Mouse (Mus musculus) heart, embryonic 13.5 days (tissue): ENCODE measurements at regions not wholly inside any gene's neighbourhood (a gene's known extent, or its start where the extent isn't known, plus 50 kb on each side); places are given as distances from the start of the nearest gene placed in this dataset.

Experiments
- ATAC-seq: fragments of 200-750 bp; cut with Nextera tagmentation; 2 replicates; pipeline ENCODE4 v1.8.0; 2017; ENCODE audit warnings: moderate TSS enrichment; ENCODE audit not compliant: insufficient number of reproducible peaks, low FRiP score, low TSS enrichment; ENCODE audit errors: extremely low read depth
- H3K27ac ChIP-seq: fragments of 300-500 bp; sonication (generic); replicated peaks from 2 replicates; pipeline ENCODE4 v1.5.1; 2015; ENCODE audit warnings: moderate library complexity, mild to moderate bottlenecking, inconsistent platforms
- H3K27me3 ChIP-seq: fragments of 300-500 bp; sonication (generic); replicated peaks from 2 replicates; pipeline ENCODE4 v1.6.1; 2015; ENCODE audit warnings: mild to moderate bottlenecking, inconsistent platforms
- H3K36me3 ChIP-seq: fragments of 300-500 bp; sonication (generic); 2 replicates; pipeline ENCODE4 v1.6.1; 2015; ENCODE audit warnings: mild to moderate bottlenecking, inconsistent platforms
- H3K4me1 ChIP-seq: fragments of 300-500 bp; sonication (generic); 2 replicates; pipeline ENCODE4 v1.6.1; 2015; ENCODE audit warnings: inconsistent platforms
- H3K4me2 ChIP-seq: fragments of 300-500 bp; sonication (generic); 2 replicates; pipeline ENCODE4 v1.6.1; 2015; ENCODE audit warnings: inconsistent platforms, mild to moderate bottlenecking, moderate library complexity
- H3K4me3 ChIP-seq: fragments of 300-500 bp; sonication (generic); 2 replicates; pipeline ENCODE4 v1.5.1; 2015; ENCODE audit warnings: moderate library complexity, mild to moderate bottlenecking, inconsistent platforms
- H3K9ac ChIP-seq: fragments of 300-500 bp; sonication (generic); 2 replicates; pipeline ENCODE4 v1.6.1; 2015; ENCODE audit warnings: inconsistent platforms, mild to moderate bottlenecking, moderate library complexity
- H3K9me3 ChIP-seq: fragments of 300-500 bp; sonication (generic); 2 replicates; pipeline ENCODE4 v1.6.1; 2016; ENCODE audit warnings: inconsistent platforms
- WGBS: fragments of 180-500 bp; shearing (Covaris S2); methylation state at CpG from one replicate; pipeline ENCODE4 v1.1.7; 2015; ENCODE audit warnings: mixed read lengths; 5-methylcytosine and 5-hydroxymethylcytosine counted together

DNA sequence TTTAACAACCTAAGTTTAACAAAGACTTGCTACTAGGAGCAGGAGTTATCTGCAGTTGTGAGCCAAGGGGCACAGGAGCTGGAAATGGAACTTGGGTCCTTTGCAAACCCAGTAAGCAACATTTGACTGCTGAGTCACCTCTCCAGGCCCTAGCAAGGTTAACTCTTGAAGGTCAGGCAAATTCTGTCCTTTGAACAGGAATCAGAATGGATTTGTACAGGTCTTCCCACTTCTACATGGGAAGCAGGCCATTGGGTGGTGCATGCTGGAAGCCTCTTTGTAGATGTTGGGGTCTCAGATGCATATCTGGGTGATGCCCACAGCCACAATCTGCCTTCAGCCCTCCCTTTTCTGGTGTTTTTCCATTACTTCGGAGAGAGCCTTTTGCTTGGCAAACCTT lies 255.3 kb downstream of the Icos start:
- Histone ChIP-seq H3K4me2 (no peak overlapping the region), H3K27ac (no peak overlapping the region), H3K9me3 (no peaks in the 10 kb centered on the region), H3K4me1 (peaks cover 16% of the 10 kb centered on the region), H3K9ac (no peak overlapping the region), H3K27me3 (no peaks in the 10 kb centered on the region), H3K4me3 (no peak overlapping the region), H3K36me3 (no peaks in the 10 kb centered on the region)
- ATAC-seq, result no peak
- 58% methylated on average over 1 of the region's 1 CpGs for WGBS

DNA sequence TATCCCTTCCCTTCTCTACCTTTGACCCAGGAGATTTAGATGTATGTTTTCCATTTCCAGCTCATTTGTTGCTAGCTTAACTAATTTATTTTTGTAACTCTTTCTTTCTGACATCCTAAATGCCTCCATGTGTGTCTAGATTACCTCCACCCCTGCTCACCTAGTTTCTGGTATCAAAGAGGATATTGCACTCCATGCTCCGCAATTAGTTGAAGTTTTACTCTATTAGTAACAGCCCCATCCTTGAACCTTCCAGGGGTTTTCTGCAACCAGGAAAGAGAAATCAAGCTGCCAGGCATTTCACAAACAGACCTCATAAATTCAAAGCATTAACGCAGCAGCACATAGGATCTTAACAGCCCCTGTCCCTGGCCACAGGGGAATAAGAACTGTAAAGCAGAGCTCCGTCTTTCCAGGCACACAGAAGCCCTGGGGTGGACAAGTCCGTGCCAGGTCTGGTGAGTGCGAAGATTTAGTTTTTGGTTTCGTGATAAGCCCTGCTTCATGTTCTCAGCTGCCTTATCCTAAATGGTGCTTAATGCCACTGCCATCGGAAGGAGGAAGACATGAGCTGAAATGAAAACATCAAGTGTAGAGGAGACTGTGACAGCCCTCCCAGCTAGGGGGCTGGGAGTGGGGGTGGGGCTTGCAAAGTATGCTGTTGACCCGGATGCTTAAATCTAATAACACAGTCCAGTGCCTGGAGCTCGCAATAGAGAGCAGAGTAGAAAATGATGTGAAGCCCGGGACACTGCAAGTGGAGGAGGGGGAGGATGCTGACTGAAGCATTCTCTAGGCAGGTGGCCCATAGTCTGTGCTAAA lies 256.0 kb downstream of the Icos start:
- H3K27ac ChIP-seq, result no peak overlapping the region
- peak overlapping the region; percentile 19; the same call in 1 of the 2 replicates for H3K9ac ChIP-seq
- H3K4me1 ChIP-seq, result peaks cover 16% of the 10 kb centered on the region
- no peaks in the 10 kb centered on the region for H3K36me3 ChIP-seq
- H3K27me3 ChIP-seq, result no peaks in the 10 kb centered on the region
- H3K4me2 ChIP-seq, result peak overlapping the region; percentile 56
- WGBS, result 15% methylated on average over 10 of the region's 10 CpGs
- no peak for ATAC-seq
- H3K9me3 ChIP-seq, result no peaks in the 10 kb centered on the region
- H3K4me3 ChIP-seq, result peak overlapping the region; percentile 27

DNA sequence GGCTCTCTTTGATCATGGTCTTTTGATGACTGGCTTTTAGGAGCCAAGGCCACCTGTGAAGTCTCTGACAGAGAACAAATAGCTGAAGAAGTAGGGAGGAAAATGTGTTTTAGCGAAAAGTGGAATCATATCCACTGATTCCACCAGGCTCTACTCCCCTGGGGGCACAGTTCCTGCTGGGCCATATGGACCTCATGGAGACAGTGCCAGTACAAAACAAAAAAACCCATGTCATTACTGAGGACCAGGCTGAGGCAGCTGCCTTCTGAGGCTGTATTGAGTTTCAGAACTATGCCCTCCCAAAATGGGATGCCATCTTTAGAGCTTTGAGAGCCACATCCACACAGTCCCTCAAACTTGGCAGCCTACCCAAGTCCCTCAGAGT lies 256.6 kb downstream of the Icos start:
- no peaks in the 10 kb centered on the region for H3K9me3 ChIP-seq
- no peak overlapping the region for H3K9ac ChIP-seq
- peaks cover 16% of the 10 kb centered on the region for H3K4me1 ChIP-seq
- WGBS, result 27% methylated on average over 1 of the region's 1 CpGs
- peak overlapping the region; percentile 27; the same call in 1 of the 2 replicates for H3K4me3 ChIP-seq
- peak overlapping the region; percentile 56 for H3K4me2 ChIP-seq
- ATAC-seq, result no peak
- H3K27ac ChIP-seq, result no peak overlapping the region
- H3K27me3 ChIP-seq, result no peaks in the 10 kb centered on the region
- no peaks in the 10 kb centered on the region for H3K36me3 ChIP-seq

DNA sequence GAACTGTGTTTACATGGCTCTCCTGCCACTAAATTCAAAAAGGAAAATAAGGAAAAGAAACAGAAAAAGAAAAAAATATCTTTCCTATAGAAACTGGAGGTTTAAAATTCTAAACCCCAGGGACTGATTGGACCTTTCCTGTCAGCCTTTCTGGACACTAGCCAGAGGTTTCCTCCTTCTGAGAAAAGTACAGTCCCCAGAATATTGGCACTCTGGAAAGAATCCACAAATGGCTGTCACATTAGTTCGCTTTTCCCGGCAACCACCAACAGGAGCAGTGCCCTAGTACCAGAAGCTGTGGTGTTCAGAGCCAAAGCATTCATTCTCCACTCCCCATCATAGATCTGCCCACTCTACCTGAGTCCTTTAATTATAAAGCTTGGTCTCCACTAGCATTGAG lies 258.8 kb downstream of the Icos start:
- H3K27ac ChIP-seq, result no peak overlapping the region
- ATAC-seq, result no peak
- no peaks in the 10 kb centered on the region for H3K27me3 ChIP-seq
- H3K9ac ChIP-seq, result no peak overlapping the region
- H3K4me2 ChIP-seq, result no peak overlapping the region
- WGBS, result 61% methylated on average over 2 of the region's 2 CpGs
- peaks cover 16% of the 10 kb centered on the region for H3K4me1 ChIP-seq
- no peak overlapping the region for H3K4me3 ChIP-seq
- H3K36me3 ChIP-seq, result no peaks in the 10 kb centered on the region
- no peaks in the 10 kb centered on the region for H3K9me3 ChIP-seq

DNA sequence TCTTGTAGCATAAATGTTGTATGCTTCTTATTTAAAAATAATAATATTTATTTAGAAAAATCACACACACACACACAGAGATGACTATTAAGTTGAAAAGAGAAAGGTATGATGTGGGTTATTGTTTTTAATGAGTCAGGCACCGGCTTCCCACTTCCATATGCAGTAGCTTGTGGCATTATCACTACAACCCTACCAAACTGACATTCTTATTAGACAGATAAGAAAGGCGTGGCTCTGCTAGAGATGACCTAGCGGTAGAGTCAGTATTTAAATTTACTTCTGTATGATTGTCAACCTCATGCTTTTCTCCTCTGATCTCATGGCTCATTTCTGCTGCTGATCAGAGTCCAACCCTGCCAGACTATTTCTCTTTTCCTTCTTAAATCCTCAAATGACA lies 260.9 kb downstream of the Icos start:
- Histone ChIP-seq H3K27ac (no peak overlapping the region), H3K4me3 (no peak overlapping the region), H3K9ac (no peak overlapping the region), H3K9me3 (no peaks in the 10 kb centered on the region), H3K4me1 (peaks cover 12% of the 10 kb centered on the region), H3K4me2 (no peak overlapping the region), H3K27me3 (no peaks in the 10 kb centered on the region), H3K36me3 (no peaks in the 10 kb centered on the region)
- ATAC-seq, result no peak
- 60% methylated on average over 3 of the region's 3 CpGs for WGBS

DNA sequence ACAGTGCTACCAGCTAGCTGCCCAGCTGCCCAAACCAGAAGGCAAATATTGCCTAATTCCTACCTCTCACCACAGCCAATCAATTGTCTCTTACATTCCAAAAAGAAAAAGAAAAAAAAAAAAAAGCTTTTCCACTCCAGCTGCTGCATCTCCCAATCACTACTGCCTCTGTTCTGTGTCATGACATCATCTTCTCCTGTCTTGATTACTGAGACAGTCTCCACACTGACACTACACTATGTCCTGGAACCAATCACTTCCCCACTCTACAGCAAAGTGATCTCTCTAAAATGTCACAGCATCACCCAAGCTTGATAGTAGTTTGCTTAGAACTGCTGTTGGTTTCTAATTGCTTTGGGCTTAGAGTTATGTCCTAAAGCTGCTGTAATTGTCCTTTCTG lies 279.8 kb downstream of the Icos start:
- Histone ChIP-seq H3K27ac (no peak overlapping the region), H3K4me2 (no peak overlapping the region), H3K9me3 (no peaks in the 10 kb centered on the region), H3K27me3 (no peaks in the 10 kb centered on the region), H3K36me3 (no peaks in the 10 kb centered on the region), H3K4me3 (no peak overlapping the region), H3K4me1 (no peaks in the 10 kb centered on the region), H3K9ac (no peak overlapping the region)
- ATAC-seq, result no peak

DNA sequence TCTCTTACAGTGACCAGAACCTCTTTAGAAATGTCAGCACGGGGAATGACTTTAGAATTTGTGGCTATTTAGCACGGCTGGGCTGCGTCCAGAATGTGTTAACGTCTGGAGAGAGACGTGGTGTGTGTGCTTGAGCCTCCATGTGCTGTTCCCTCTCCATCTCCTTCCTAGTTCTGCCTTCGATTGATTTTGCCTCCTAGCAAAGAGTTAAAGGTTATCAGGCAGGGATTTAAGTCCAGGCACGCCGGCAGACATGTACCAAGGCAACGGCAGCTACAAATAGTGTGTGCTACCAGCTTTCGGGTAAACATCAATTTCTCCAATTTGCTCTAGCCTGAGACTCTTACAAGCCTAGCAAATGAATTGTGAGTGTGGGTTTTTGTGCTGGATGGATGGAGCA lies 285.7 kb downstream of the Icos start:
- H3K4me2 ChIP-seq, result peak overlapping the region; percentile 59
- no peak for ATAC-seq
- 16% methylated on average over 10 of the region's 10 CpGs for WGBS

DNA sequence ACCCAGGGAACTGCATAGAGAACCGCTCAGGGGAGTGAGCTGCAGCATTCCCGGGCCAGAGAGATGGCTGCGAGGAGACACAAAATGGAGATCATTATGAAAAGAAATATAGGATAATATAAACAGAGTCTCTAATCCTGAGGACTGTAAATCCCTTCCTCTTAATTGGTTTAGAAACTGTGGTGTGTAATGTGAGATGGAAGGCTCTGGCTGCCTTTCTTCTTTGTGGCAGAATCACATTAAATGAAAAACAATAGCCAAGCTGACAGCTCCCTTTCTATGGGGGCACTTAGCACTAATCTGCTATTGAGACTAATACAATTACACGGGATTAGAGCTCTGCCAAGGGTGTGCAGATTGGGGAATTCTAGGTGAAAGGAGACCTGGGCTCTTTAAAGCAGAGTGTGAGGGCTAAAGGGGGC lies 288.0 kb downstream of the Icos start:
- no peak overlapping the region for H3K9ac ChIP-seq
- H3K36me3 ChIP-seq, result no peaks in the 10 kb centered on the region
- ATAC-seq, result no peak
- H3K4me2 ChIP-seq, result no peak overlapping the region
- no peak overlapping the region for H3K27ac ChIP-seq
- H3K27me3 ChIP-seq, result no peaks in the 10 kb centered on the region
- 41% methylated on average over 4 of the region's 4 CpGs for WGBS
- H3K9me3 ChIP-seq, result no peaks in the 10 kb centered on the region
- peaks cover 10% of the 10 kb centered on the region for H3K4me1 ChIP-seq
- no peak overlapping the region for H3K4me3 ChIP-seq

More for the DNA sequence above, 285.7 kb downstream of the Icos start:
- Histone ChIP-seq H3K27me3 (no peaks in the 10 kb centered on the region), H3K4me1 (peaks cover 10% of the 10 kb centered on the region), H3K9me3 (no peaks in the 10 kb centered on the region), H3K27ac (no peak overlapping the region), H3K4me3 (peak overlapping the region; percentile 17; the same call in 1 of the 2 replicates), H3K36me3 (no peaks in the 10 kb centered on the region), H3K9ac (no peak overlapping the region)

DNA sequence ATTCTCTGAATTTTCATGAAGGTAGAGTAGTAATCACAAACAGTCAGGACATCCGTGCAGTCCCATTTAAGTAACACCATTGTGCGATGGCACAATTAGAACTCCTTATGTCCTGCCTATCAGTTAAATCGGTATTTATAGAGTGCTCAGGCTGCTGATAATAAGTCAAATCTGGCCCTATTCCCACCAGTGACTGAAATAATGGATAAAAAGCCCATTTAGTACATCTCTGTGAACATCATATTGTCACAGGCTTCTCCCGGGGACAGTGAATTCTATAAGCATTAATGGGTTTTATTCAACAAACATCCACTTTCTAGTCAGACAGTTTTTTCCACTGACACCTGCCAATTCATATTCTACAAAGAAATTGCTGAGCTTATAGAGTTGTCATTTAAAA lies 296.1 kb downstream of the Icos start:
- ATAC-seq, result no peak
- no peak overlapping the region for H3K4me3 ChIP-seq
- no peak overlapping the region for H3K9ac ChIP-seq
- no peaks in the 10 kb centered on the region for H3K36me3 ChIP-seq
- H3K9me3 ChIP-seq, result no peaks in the 10 kb centered on the region
- H3K4me1 ChIP-seq, result no peaks in the 10 kb centered on the region
- no peak overlapping the region for H3K27ac ChIP-seq
- no peak overlapping the region for H3K4me2 ChIP-seq
- WGBS, result 73% methylated on average over 4 of the region's 4 CpGs
- H3K27me3 ChIP-seq, result no peaks in the 10 kb centered on the region

DNA sequence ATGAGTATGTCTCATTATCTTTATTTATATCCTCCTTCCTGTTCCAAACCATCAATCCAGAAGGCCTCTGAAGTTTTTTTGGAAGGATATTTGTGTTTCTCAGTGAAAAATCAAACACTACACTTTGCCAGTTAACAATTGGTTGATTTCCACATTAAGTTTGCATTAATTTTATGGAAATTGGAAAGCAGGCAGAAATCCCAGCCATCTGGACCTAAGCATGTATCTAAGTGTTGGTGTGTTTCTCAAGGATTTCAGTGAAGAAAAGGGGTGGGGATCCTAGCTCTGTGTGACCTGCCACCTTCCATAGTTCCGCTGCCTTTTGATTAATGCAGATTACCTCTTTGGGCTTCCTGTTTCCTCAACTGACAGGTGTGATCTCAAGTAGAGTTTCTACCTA lies 296.5 kb downstream of the Icos start:
- 65% methylated on average over 1 of the region's 1 CpGs for WGBS

DNA sequence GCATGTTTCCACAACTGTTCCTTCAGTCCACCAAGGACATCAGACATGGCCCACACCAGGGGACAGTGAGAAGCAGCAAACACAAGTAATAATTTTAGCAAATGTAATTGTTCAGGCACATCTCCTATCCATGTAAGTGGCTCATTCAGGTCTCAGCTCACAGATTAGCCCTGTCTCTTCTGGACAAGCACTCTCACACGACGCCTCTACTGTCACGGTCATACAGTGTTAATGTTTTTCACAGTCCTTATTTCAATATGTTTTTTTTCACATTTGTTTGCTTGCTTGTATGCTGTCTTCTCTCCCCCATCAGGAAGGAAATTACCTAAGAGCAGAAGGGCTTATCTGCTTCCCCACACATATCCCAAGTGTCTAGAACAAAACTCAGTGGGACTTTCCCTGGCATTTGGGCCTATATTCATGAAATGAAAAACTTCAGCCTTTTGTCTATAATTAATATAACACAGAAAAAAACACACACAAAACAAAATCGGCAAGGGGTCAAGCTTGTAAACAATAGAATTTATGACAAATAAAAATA lies 299.5 kb downstream of the Icos start:
- Histone ChIP-seq H3K4me2 (no peak overlapping the region), H3K27me3 (no peaks in the 10 kb centered on the region), H3K4me1 (no peaks in the 10 kb centered on the region), H3K27ac (no peak overlapping the region), H3K36me3 (no peaks in the 10 kb centered on the region), H3K9me3 (no peaks in the 10 kb centered on the region), H3K9ac (no peak overlapping the region), H3K4me3 (no peak overlapping the region)
- ATAC-seq, result no peak
- 71% methylated on average over 4 of the region's 4 CpGs for whole genome bisulfite sequencing

More for the DNA sequence above, 296.5 kb downstream of the Icos start:
- no peaks in the 10 kb centered on the region for H3K36me3 ChIP-seq
- H3K4me3 ChIP-seq, result no peak overlapping the region
- H3K27me3 ChIP-seq, result no peaks in the 10 kb centered on the region
- no peaks in the 10 kb centered on the region for H3K4me1 ChIP-seq
- H3K27ac ChIP-seq, result no peak overlapping the region
- no peaks in the 10 kb centered on the region for H3K9me3 ChIP-seq
- H3K9ac ChIP-seq, result no peak overlapping the region
- H3K4me2 ChIP-seq, result no peak overlapping the region
- no peak for ATAC-seq

DNA sequence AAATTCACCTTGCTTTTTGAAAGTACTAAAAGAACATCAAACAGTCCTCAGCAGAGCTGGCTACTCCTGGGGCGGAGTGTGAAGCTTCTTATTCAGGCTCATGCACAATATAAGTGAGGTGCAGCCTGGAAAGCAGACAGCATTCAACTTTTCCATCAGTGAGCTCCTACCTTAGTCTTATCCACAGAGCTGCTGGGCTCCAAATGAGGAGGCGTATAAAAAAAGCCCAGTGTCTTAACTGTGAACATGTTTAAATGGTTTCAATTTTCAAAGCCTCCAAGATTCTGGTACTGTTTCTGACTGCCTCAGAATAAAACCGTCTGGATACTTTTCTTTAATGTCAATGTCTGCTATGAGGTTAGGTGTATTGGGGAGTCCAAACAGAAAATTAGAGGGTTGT lies 310.5 kb downstream of the Icos start:
- Histone ChIP-seq H3K9ac (no peak overlapping the region), H3K27ac (no peak overlapping the region), H3K9me3 (no peaks in the 10 kb centered on the region), H3K27me3 (no peaks in the 10 kb centered on the region; the same call in 1 of the 2 replicates), H3K4me1 (no peaks in the 10 kb centered on the region), H3K4me2 (no peak overlapping the region), H3K36me3 (no peaks in the 10 kb centered on the region), H3K4me3 (no peak overlapping the region)
- no peak for ATAC-seq
- WGBS, result 73% methylated on average over 3 of the region's 3 CpGs
